Mouse (Mus musculus) forebrain, embryonic 13.5 days (tissue): ENCODE measurements at regions not wholly inside any gene's neighbourhood (a gene's known extent, or its start where the extent isn't known, plus 50 kb on each side); places are given as distances from the start of the nearest gene placed in this dataset.
"Not testable (repeated sequence)": the region's sequence is repeated elsewhere in the genome, so short reads cannot be mapped to it uniquely, and the experiment has no call there.

Source experiments
- ATAC-seq: fragments of 200-750 bp; cut with Nextera tagmentation; 2 replicates; pipeline ENCODE4 v1.8.0; 2017
- H3K27ac ChIP-seq: fragments of 300-500 bp; sonication (generic); 2 replicates; pipeline ENCODE4 v1.5.1; 2015; ENCODE audit warnings: inconsistent platforms, mild to moderate bottlenecking, moderate library complexity
- H3K27me3 ChIP-seq: fragments of 300-500 bp; sonication (generic); 2 replicates; pipeline ENCODE4 v1.6.1; 2015; ENCODE audit warnings: mild to moderate bottlenecking, inconsistent platforms
- H3K36me3 ChIP-seq: fragments of 300-500 bp; sonication (generic); 2 replicates; pipeline ENCODE4 v1.6.1; 2015; ENCODE audit warnings: mild to moderate bottlenecking, inconsistent platforms; ENCODE audit not compliant: poor library complexity, severe bottlenecking
- H3K4me1 ChIP-seq: fragments of 300-500 bp; sonication (generic); 2 replicates; pipeline ENCODE4 v1.6.1; 2015; ENCODE audit warnings: inconsistent platforms
- H3K4me2 ChIP-seq: fragments of 300-500 bp; sonication (generic); 2 replicates; pipeline ENCODE4 v1.6.1; 2015; ENCODE audit warnings: inconsistent platforms, mild to moderate bottlenecking, moderate library complexity
- H3K4me3 ChIP-seq: fragments of 300-500 bp; sonication (generic); 2 replicates; pipeline ENCODE4 v1.5.1; 2015; ENCODE audit warnings: mild to moderate bottlenecking, inconsistent platforms
- H3K9ac ChIP-seq: fragments of 300-500 bp; sonication (generic); 2 replicates; pipeline ENCODE4 v1.6.1; 2015; ENCODE audit warnings: mild to moderate bottlenecking, inconsistent platforms
- H3K9me3 ChIP-seq: fragments of 300-500 bp; sonication (generic); replicated peaks from 2 replicates; pipeline ENCODE4 v1.6.1; 2016; ENCODE audit warnings: inconsistent platforms
- WGBS: fragments of 180-500 bp; shearing (Covaris S2); methylation state at CpG from one replicate; pipeline ENCODE4 v1.1.7; 2015; 5-methylcytosine and 5-hydroxymethylcytosine counted together

DNA sequence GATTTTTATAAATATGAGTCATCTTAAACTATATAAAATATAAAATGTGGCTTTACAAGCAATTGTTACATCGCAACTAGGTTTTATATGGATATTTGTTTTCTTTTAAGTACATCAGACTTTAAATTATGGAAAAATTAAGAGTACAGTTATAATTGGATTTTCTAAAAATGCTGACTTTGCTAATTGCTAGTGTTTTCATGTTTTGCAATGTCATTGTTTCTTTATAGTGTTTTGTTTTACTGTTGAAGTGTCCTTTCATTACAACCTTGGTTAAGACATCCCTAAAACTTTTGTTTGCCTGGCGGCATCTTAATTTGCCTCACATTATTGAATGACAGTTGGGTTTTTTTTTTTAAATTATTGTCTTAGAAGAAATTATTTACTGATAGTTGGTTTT, 1634.0 kb downstream of the Diaph2 start:
- H3K9ac ChIP-seq, result no peak overlapping the region
- no peaks in the 10 kb centered on the region for H3K27me3 ChIP-seq
- H3K4me1 ChIP-seq, result no peaks in the 10 kb centered on the region
- no peaks in the 10 kb centered on the region for H3K9me3 ChIP-seq
- ATAC-seq, result no peak
- H3K4me3 ChIP-seq, result no peak overlapping the region
- H3K36me3 ChIP-seq, result no peaks in the 10 kb centered on the region
- 89% methylated on average over 2 of the region's 2 CpGs for WGBS
- H3K4me2 ChIP-seq, result no peak overlapping the region
- no peak overlapping the region for H3K27ac ChIP-seq

DNA sequence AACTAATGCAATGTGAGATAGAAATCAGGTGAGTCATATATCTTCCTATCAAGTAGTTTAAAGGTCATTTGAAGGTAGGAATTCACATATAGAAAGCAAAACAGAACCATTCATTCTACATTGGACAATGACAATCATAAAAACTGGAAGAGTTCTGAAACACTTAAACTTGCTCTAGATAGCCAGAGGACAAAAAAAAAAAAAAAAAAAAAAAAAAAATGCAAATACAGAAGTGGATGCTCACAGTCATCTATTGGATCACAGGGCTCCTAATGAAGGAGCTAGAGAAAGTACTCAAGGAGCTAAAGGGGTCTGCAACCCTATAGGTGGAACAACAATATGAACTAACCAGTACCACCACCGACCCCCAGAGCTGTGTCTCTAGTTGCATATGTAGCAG, 1652.6 kb downstream of the Diaph2 start:
- no peak overlapping the region for H3K4me2 ChIP-seq
- 74% methylated on average over 1 of the region's 1 CpGs for WGBS
- H3K27me3 ChIP-seq, result no peaks in the 10 kb centered on the region
- no peak overlapping the region for H3K4me3 ChIP-seq
- no peaks in the 10 kb centered on the region for H3K4me1 ChIP-seq
- ATAC-seq, result no peak
- no peak overlapping the region for H3K9ac ChIP-seq
- no peak overlapping the region for H3K27ac ChIP-seq
- H3K36me3 ChIP-seq, result no peaks in the 10 kb centered on the region
- no peaks in the 10 kb centered on the region for H3K9me3 ChIP-seq

GRCm38 (mm10) chrX:131402891-131403290, 1653.3 kb downstream of the Diaph2 start:
- ATAC-seq, H3K4me2 ChIP-seq, H3K4me1 ChIP-seq, H3K4me3 ChIP-seq, H3K9ac ChIP-seq, H3K27me3 ChIP-seq, H3K27ac ChIP-seq, H3K36me3 ChIP-seq, H3K9me3 ChIP-seq: not testable (repeated sequence)
- 74% methylated on average over 2 of the region's 2 CpGs for WGBS

DNA sequence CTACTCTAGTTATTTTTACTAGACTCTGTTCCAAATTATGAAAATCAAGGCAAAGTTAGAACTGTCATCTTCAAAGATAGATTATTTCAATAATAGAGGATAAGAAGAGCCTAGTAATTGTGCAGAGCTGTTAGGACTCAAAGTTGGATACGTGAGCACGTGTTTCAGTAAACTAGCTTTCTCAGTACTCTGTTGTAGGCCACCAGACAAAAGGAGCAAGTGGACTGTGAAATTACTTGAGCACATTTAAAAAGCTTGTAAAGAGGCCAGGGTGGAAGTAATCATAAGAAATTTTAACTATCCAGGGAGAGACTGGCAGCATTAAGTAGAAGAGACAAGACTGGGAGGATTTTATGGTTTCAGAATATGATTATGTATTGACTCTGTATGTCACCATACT, 1657.1 kb downstream of the Diaph2 start:
- Histone ChIP-seq H3K9ac (no peak overlapping the region), H3K4me3 (no peak overlapping the region), H3K9me3 (no peaks in the 10 kb centered on the region), H3K36me3 (no peaks in the 10 kb centered on the region), H3K27me3 (no peaks in the 10 kb centered on the region), H3K27ac (no peak overlapping the region), H3K4me2 (no peak overlapping the region), H3K4me1 (no peaks in the 10 kb centered on the region)
- WGBS, result 35% methylated on average over 2 of the region's 2 CpGs
- ATAC-seq, result no peak

DNA sequence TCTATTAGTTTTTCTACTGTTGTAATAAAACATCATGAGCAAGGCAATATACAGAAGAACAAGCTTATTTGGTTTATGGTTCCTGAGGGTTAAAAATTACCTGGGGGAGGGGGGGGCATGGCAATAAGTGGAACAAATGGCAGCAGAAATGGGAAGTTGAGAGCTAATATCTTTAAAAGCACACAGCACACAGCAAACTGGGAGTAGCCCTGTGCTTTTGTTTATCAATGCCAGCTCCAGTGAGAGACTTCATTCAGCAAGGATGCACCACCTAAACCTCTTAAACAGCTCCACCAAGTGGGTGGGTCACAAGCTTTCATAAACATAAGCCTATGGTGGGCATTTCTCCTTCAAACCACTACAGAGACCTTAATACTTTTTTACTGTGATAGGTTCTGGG, 1661.0 kb downstream of the Diaph2 start:
- no peaks in the 10 kb centered on the region for H3K4me1 ChIP-seq
- H3K9ac ChIP-seq, result no peak overlapping the region
- no peak for ATAC-seq
- no peaks in the 10 kb centered on the region for H3K36me3 ChIP-seq
- H3K4me3 ChIP-seq, result no peak overlapping the region
- H3K9me3 ChIP-seq, result no peaks in the 10 kb centered on the region
- H3K27ac ChIP-seq, result no peak overlapping the region
- H3K27me3 ChIP-seq, result no peaks in the 10 kb centered on the region
- no peak overlapping the region for H3K4me2 ChIP-seq

DNA sequence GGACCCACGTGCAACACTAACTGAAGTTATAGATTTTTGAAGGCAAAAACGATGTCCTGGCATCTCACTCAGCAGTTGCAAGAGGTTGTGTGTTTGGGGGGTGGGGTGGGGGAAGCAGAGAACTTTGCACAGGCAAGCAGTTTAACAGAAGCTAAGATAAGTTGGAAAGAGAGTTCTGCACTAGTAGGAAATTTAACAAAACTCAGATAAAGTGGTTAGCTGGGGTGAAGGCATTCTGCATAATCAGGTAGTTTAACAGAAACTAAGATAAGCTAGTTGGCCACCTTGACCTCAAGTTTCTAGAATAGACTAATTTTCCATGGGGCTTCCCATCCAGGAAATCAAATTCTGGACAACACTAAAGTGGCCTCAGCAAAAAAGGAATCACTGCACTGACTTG, 1672.6 kb downstream of the Diaph2 start:
- Histone ChIP-seq H3K9ac (no peak overlapping the region), H3K9me3 (no peaks in the 10 kb centered on the region), H3K4me1 (no peaks in the 10 kb centered on the region), H3K4me3 (no peak overlapping the region), H3K36me3 (no peaks in the 10 kb centered on the region), H3K27me3 (no peaks in the 10 kb centered on the region), H3K4me2 (no peak overlapping the region), H3K27ac (no peak overlapping the region)
- 85% methylated on average over 2 of the region's 2 CpGs for WGBS
- ATAC-seq, result no peak

DNA sequence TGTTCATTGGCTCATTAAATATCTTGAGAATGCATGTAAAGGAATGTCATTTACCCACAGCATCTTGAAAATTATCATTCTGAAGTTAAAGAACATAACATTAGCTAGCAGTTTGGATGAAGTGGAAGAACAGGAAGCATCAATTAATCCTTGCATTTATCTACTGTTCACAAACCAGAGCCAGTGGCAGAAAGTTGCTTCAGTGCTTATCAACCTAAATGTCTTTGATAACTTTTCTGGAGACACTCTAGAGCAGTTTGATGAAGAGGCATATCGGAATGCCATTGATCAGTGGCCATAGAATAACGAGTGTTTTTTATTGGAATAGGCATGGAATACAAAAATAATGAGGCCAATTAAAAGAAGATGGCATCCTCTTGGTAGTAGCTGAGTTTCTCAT, 1673.3 kb downstream of the Diaph2 start:
- no peaks in the 10 kb centered on the region for H3K4me1 ChIP-seq
- no peak overlapping the region for H3K4me2 ChIP-seq
- H3K9ac ChIP-seq, result no peak overlapping the region
- ATAC-seq, result no peak
- no peak overlapping the region for H3K27ac ChIP-seq
- no peak overlapping the region for H3K4me3 ChIP-seq
- no peaks in the 10 kb centered on the region for H3K27me3 ChIP-seq
- H3K9me3 ChIP-seq, result no peaks in the 10 kb centered on the region
- H3K36me3 ChIP-seq, result no peaks in the 10 kb centered on the region
- WGBS, result 75% methylated on average over 2 of the region's 2 CpGs

- H3K36me3 ChIP-seq, result no peaks in the 10 kb centered on the region
- H3K27ac ChIP-seq, result no peak overlapping the region
- 29% methylated on average over 1 of the region's 1 CpGs for WGBS
- no peak overlapping the region for H3K4me3 ChIP-seq
- no peak overlapping the region for H3K4me2 ChIP-seq
- H3K9ac ChIP-seq, result no peak overlapping the region
- H3K27me3 ChIP-seq, result no peaks in the 10 kb centered on the region
- peak; percentile 41; the same call in 1 of the 2 replicates for ATAC-seq
- no peaks in the 10 kb centered on the region for H3K4me1 ChIP-seq
- no peaks in the 10 kb centered on the region for H3K9me3 ChIP-seq
These were observed 1684.6 kb downstream of the Diaph2 start for GRCm38 (mm10) chrX:131434155-131434554.

DNA sequence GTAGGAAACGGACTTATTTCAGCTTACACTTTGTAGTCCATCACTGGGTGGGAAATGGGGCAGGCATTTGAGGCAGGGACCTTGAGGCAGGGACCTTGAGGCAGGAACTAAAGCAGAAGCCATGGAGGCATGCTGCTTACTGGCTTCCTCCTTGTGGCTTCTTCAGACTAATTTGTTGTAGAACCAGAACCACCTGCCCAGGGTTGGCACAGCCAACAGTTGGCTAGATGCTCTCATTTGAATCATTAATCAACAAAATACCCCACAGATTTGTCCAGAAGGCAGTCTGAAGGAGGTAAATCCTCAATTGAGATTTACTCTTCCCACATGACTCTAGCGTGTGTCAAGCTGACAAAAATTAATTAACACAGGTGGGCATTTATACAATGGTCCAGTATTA, 1703.3 kb downstream of the Diaph2 start:
- no peak for ATAC-seq
- 80% methylated on average over 2 of the region's 2 CpGs for WGBS
- no peak overlapping the region for H3K4me2 ChIP-seq

GRCm38 (mm10) chrX:131460631-131461030, 1711.1 kb downstream of the Diaph2 start:
- H3K27ac ChIP-seq, result no peak overlapping the region
- no peak for ATAC-seq
- no peaks in the 10 kb centered on the region for H3K9me3 ChIP-seq
- H3K4me3 ChIP-seq, result no peak overlapping the region
- H3K4me2 ChIP-seq, result no peak overlapping the region
- H3K36me3 ChIP-seq, result no peaks in the 10 kb centered on the region
- no peaks in the 10 kb centered on the region for H3K4me1 ChIP-seq
- no peaks in the 10 kb centered on the region for H3K27me3 ChIP-seq
- H3K9ac ChIP-seq, result no peak overlapping the region

More for the DNA sequence above, 1703.3 kb downstream of the Diaph2 start:
- Histone ChIP-seq H3K9me3 (no peaks in the 10 kb centered on the region), H3K9ac (no peak overlapping the region), H3K27ac (no peak overlapping the region), H3K27me3 (no peaks in the 10 kb centered on the region), H3K4me1 (no peaks in the 10 kb centered on the region), H3K36me3 (no peaks in the 10 kb centered on the region), H3K4me3 (no peak overlapping the region)

DNA sequence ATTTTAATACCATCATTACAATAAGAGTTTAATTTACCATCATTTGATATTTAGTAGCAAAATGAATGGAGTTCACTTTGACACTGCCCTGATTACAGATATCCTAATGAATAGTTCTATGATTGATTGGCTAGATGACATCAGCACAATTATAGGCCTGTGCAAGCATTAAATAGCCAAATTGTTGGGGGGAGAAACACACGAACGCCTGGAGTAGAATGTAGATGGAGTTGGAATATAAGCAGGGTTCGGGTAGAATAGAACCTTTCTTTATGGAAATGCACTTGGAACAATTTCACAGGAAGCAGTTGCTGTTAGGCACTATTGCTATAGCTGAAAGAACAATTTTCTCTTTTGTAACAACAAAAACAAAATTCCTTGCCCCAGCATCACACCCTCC, 1739.8 kb downstream of the Diaph2 start:
- no peak overlapping the region for H3K9ac ChIP-seq
- ATAC-seq, result peak; percentile 86
- H3K27me3 ChIP-seq, result no peaks in the 10 kb centered on the region
- no peak overlapping the region for H3K27ac ChIP-seq
- no peaks in the 10 kb centered on the region for H3K9me3 ChIP-seq
- no peak overlapping the region for H3K4me2 ChIP-seq
- WGBS, result 36% methylated on average over 3 of the region's 3 CpGs
- H3K4me3 ChIP-seq, result no peak overlapping the region
- H3K36me3 ChIP-seq, result no peaks in the 10 kb centered on the region
- H3K4me1 ChIP-seq, result no peaks in the 10 kb centered on the region

DNA sequence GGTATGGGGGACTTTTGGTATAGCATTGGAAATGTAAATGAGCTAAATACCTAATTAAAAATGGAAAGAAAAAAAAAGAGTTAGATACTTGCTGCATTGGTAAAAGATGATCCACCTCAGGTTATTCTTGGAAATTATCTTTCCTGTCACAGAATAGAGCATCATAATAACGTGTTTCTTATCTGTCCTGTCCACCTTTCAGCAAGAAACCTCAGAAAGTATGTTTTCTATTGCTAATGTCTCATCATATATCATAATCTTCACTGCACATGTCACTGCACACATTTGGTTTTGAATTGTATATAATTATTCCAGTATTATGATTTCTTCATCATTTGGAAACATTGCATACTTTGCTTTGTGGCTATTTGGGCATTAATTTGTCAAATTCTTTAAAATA, 1751.9 kb downstream of the Diaph2 start:
- 58% methylated on average over 1 of the region's 1 CpGs for WGBS
- Histone ChIP-seq H3K4me2 (no peak overlapping the region), H3K27me3 (no peaks in the 10 kb centered on the region), H3K4me1 (no peaks in the 10 kb centered on the region), H3K4me3 (no peak overlapping the region), H3K36me3 (no peaks in the 10 kb centered on the region), H3K9ac (no peak overlapping the region), H3K9me3 (no peaks in the 10 kb centered on the region), H3K27ac (no peak overlapping the region)
- no peak for ATAC-seq

DNA sequence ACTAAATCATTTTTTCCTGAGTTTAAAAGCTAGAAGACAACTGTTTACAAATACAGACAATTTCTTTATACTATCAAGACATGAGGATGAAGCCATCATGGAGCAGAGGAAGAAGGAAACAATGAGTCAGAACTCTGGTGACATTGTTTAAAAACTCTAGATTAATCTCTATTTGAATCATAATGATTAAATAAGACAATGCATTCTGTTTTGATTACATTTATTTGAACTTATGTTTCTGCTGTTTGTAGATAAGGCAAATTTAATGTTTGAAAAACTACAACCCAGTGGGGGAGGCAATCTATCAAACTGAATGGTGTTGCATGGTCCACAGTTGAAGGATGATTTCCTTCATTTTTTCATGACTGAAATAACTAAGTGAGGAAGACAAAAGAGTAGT, 1757.3 kb downstream of the Diaph2 start:
- no peaks in the 10 kb centered on the region for H3K36me3 ChIP-seq
- H3K27ac ChIP-seq, result no peak overlapping the region
- no peaks in the 10 kb centered on the region for H3K27me3 ChIP-seq
- no peak for ATAC-seq
- no peak overlapping the region for H3K4me3 ChIP-seq
- no peak overlapping the region for H3K4me2 ChIP-seq
- no peaks in the 10 kb centered on the region for H3K4me1 ChIP-seq
- no peak overlapping the region for H3K9ac ChIP-seq
- no peaks in the 10 kb centered on the region for H3K9me3 ChIP-seq
